Mouse (Mus musculus): Measurements from ENCODE around the gene Nutf2-ps1.
"Not testable (repeated sequence)": the region's sequence is repeated elsewhere in the genome, so short reads cannot be mapped to it uniquely, and the experiment has no call there.

Nutf2-ps1 gene

DNA sequence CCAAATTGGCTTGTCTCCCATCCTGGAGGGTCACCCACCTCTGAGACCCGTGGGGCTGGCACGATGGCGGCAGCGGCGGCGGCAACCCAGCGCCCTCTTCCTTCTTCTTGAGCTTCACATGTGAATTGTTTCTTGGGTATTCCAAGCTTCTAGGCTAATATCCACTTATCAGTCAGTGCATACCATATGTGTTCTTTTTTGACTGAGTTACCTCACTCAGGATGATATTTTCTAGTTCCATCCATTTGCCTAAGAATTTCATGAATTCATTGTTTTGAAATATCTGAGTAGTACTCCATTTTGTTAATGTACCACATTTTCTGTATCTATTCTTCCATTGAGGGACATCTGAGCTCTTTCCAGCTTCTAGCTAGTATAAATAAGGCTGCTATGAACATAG lies at the start of gene Nutf2-ps1:
Nutf2-ps1 (minus strand) TSS at position 101 of the 400 bp plus-strand sequence.
- DNase-seq (ENCODE audit: low spot score in 2 of 2): not testable (repeated sequence)

DNA sequence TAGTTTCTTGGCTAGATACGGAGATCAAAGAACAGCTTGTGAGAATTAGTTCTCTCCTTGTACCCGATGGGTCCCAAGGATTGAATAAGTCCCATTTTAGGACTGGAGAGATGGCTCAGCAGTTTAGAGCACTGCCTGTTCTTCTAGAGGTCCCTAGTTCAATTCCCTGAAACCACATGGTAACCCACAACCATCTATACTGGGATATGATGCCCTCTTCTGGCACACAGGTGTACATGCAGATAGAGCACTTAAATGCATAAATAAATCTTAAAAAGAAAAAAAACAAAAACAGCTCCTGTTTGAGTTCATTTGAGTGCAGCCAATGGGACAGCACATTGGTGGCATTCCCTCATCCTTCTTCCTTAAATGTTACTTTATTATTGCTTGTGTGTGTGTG lies 49.2 kb upstream of the Nutf2-ps1 start:
- no peak for DNase-seq (ENCODE audit: low spot score in 2 of 2)

DNA sequence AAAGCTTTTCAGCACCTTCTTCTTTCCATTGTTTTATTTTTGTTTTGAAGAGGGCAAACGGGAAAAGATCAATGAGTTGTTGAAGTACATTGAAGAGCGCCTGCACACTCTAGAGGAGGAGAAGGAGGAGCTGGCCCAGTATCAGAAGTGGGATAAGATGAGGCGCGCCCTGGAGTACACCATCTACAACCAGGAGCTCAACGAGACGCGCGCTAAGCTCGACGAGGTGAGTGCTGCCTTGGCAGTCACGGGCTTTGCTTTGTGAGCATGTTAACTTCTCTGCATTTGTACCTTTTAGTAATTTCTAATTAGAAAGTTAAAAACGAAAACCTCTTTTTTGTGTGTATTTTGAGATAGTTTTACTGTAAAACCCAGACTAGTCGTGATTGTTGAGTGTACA lies 32.8 kb upstream of the Nutf2-ps1 start:
- no peak for DNase-seq (ENCODE audit: low spot score in 2 of 2)

DNA sequence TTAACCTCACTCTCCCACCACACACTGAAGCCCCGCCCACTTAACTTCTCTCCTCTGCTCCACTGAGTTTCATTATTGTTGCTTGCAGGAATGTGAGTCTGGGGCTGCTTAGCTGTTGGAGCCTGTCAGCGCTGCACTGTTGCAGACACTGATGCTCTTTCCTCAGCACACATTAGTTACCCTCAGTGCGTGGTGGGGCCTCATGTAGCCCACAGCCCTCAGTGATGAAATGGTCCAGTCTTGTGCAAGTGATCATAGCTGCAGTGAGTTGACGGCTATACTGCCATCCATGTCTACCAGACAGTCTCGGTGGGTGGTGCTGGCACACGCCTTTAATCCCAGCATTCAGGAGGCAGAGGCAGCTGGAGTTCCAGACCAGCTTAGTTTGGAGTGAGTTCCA lies 20.1 kb upstream of the Nutf2-ps1 start:
- no peak for DNase-seq (ENCODE audit: low spot score in 2 of 2)

DNA sequence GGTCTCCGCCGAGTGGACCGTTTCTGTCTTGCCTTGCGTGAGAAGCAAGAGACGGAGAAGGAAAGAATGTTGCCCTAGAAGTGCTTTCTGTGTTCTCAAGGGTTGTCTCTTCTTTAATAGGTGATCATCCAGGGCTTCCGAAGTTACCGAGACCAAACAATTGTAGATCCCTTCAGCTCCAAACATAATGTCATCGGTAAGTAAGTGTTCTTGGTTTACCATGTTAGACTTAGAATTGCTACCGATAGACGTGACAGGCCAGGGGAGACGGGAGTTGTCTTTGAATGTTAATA lies 12.4 kb upstream of the Nutf2-ps1 start:
- DNase-seq (ENCODE audit: low spot score in 2 of 2): no peak

DNA sequence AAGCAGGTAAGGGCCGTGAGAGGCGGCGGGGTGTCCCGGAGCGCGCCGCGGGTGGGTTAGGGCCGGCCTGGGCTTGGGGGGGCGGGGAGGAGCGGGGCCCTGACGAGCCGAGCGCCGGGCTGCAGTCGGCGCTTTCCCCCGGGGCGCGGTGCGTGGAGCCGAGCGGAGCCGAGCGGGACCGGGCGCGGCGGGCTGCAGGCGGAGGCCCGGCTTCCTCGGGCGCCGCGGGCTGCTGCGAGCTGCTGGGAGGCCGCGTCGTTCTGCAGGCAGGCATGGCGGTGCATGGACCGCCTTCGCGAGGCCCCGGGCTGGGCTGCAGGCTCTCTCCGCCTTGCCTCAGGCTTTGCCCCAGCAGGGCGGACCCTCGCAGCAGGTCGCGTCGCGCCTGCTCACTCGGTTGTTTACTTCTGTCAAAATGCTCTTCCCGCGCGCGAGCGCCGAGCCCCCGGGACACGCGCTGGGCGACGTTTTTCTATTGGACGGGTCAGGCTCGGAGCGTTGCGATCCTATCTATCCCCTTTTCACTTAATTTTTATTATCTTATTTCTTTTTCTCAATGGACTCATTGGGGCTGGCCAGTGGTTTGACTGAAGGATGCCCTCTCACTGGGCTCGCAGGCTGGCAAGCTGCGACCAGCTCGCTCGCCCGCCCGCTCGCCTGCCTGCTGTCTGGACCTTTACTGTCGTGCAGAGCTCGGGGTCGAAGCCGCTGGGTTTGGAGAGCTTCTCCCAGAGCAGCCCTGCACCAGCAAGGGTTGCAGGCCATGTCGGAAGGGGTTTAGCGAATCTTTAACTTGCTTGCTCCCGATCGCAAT lies 11.9 kb upstream of the Nutf2-ps1 start:
- peak; percentile 46 to 58 for DNase-seq (ENCODE audit: low spot score in 2 of 2)

DNA sequence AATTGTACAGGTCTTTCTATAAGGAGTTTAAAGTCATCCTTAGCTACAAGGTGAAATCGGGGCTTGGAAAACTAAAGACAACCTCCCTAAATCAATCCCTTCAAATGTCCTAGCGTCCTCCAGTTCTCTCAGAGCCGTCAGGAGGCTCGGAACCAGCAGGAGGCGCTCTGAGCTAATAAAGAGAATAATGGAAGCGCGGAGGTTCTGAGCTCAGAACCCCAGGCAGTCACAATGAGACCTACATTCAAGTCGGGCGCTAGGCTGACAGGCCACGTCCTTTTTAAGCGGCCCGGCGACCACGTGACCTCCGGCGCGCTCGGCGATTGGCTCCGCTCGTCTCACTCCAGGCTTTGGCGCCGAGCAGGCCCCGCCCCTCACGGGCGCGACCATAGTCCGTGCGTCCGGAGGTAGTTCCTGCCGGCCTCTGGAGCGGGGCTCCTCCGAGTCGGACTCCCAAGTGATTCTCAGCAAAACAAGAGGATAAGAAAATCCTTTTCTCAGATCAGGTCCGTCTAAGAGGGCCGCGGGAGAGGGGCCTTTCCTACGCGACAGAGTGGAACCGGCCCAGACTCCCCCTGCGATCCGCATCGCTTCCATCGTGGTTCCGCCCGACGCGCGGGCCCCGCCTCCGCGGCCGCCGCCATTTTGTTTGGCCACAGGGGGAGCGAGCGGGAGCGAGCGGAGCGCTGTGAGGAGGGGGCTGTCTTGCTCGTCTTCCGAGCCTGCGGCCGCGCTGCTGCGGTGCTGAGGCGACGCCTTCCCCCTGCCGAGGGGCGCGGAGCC lies 11.1 kb upstream of the Nutf2-ps1 start, which contains the start of gene Smc3:
Smc3 (plus strand) TSS at position 642 of the 783 bp plus-strand sequence.
- peak; percentile 98 to 99 for DNase-seq (ENCODE audit: low spot score in 2 of 2)

DNA sequence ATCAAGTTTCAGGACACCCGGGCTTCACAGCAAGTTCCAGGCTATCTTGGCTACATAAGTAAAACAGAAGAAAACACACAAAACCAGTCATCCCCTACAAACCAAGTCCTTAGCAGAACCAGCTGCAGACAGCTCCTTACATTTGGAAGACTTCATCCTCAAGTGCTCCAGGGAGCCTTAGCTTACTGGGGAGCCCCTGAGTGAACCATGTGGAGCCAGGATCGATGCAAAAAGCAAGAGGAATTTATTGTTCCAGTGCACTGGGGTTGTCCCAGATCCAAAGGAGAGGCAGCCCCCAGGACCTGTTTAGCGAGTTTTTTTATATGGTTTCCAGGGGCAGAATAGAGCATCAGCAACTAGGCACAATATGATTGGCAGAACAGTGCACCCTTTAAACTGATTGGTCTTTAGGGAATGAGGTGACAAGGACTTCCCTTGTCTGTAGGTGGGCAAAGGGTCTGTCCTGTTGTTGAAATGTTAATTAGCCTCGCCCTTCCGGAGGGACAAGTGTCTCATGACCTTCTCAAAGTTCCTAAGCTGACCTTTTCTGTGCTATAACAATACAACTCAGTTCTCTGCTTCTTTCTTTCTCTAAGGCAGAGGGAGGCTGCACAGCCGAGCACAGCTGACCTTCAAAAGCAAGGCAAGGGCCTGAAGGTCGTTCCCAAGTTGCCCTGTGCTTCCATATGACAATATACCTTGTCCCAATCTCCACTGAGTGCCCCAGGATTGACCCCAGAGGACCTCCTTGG lies 8.0 kb upstream of the Nutf2-ps1 start:
- no peak for DNase-seq (ENCODE audit: low spot score in 2 of 2)

DNA sequence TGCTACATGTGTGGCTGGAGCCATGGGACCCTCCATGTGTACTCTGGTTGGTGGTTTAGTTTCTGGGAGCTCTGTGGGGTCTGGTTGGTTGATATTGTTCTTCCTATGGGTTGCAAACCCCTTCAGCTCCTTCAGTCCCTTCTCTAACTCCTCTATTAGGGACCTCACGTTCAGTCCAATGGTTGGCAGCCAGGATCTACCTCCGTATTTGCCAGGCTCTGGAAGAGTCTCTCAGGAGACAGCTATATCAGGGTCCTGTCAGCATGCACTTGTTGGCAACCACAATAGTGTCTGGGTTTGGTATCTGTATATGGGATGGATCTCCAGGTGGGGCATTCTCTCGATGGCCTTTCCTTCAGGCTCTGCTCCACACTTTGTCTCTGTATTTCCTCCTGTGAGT lies 1.2 kb downstream of the Nutf2-ps1 start:
- DNase-seq (ENCODE audit: low spot score in 2 of 2): not testable (repeated sequence)

DNA sequence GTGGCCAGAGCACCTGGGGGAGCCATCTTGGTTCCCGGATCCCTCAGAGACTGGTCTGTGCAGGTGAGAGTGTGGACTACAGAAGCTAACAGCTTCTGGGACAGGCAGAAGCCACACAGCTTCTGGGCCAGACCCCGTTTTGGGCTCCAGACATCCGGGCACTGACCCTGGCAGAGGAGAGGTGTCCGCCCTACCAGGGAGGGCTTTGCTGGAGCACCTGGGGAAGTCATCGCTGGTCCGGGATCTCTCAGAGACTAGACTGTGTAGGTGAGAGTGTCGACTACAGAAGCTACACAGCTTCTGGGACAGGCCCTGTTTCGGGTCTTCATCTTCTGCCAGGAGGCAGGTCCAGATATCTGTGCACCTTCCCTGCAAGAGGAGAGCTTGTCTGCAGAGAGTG lies 8.6 kb downstream of the Nutf2-ps1 start:
- DNase-seq (ENCODE audit: low spot score in 2 of 2): not testable (repeated sequence)

DNA sequence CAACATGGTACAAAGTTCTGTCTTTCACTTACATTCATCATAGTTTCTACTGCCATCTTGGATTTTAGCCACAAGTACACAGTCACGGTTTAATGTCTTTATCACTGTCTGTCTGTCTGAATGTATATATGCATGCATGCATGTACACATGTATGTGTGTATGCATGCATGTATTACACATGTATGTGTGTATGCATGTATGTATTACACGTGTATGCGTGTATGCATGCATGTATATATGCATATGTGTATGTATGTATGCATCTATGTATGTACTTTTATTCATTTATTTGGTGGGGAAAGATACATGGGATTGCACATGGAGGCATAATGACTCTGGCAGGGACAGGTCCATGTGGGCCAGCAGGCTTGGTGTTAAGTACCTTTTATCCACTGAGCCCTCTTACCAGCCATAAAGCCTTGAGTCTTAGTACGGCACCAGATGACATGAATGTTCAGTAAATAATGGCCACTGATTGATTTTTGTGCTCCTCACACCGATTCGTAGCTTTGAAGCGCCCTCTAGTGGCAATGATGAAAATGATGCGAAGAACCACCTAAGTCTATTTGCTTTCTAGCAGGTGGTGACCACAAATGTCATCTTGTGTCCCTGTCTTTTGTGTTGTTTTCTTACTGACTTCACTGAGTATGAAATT lies 10.1 kb downstream of the Nutf2-ps1 start:
- peak; percentile 50 to 69 for DNase-seq (ENCODE audit: low spot score in 2 of 2)

DNA sequence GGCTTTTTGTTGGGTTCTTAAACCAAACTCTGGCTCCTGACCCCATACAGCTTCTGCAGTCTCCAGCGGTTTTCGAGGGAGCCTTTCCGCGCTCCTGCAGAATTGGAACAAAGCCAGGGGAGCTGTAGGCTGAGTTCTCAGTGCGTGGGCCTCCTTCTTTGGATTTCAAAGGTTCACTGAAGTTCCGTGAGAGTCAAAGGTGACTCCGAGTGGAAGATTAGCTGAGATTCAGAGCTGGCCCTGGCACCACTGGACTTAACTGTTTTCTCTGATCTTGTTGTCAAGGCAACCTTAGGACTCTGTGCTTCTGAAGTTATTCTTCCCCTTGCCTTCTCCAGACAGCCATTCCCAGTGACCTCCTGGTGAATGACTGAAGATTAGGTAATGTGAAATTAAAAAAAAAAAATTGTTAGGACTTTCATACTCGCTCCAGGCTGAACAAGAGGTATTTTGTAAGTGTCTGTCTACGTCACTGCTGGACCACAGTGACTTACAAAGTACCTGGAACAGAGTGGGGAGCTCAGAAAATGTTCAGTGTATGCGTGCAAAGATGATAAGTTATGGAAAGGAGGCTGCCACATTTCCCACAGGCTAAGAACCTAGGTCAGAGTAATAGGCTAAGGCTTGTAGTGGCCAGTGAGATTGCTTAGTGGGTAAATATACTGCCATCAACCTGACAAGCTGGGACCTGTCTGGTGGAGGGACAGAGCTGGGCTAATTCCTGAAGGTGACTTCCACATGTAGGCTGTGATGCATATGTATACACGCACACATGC lies 11.7 kb downstream of the Nutf2-ps1 start:
- DNase-seq (ENCODE audit: low spot score in 2 of 2): no peak

DNA sequence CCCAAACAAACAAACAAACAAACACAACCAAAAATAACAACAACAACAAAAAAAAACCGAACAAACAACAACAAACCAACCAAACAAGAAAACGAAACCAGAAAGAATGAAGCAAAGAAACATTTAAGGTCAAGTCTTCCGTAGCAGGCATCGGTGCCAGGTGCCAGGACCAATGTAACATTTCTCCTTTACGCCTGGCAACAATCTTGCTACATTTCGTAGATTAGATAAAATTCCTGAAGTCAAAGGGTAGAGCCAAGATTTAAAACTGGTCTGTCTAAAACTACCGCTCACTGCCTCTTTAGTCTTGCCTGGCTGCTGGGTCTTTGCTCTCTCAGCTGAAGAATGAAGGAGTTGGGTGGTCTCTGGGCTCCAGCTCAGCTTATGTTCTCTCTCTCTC lies 12.8 kb downstream of the Nutf2-ps1 start:
- no peak for DNase-seq (ENCODE audit: low spot score in 2 of 2)

DNA sequence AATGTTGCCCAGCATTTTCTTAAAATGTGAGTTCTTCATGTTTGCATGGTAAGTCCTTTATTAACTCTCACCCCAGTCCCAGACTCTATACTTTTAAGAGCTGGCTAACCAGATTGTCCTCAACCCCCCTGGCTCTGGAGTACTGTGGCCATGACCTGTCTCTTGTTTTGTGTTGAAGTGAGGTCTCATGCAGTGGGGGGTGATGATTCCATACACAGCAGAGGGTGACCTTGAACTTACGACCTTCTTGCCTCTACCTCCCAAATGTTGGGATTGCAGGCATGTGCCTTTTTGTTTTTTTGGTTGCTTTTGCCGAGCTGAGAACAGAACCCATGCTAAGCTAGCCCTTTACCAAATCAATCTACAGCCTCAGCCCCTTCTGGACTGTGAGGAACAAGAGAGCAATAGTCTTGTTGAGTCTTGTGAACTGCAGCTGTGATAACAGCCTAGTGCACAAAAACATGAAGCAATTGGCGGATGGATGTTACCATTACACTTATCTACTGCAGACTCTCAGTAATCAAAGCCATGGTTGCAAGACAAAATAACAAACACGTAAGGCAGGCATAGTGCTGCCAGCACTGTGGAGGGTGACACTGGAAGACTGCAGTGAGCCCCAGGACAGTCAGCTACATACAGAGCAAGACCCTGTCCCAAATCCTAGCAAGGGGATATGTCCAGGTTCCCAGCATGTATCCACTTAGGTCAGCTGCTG lies 13.4 kb downstream of the Nutf2-ps1 start:
- DNase-seq (ENCODE audit: low spot score in 2 of 2): no peak

DNA sequence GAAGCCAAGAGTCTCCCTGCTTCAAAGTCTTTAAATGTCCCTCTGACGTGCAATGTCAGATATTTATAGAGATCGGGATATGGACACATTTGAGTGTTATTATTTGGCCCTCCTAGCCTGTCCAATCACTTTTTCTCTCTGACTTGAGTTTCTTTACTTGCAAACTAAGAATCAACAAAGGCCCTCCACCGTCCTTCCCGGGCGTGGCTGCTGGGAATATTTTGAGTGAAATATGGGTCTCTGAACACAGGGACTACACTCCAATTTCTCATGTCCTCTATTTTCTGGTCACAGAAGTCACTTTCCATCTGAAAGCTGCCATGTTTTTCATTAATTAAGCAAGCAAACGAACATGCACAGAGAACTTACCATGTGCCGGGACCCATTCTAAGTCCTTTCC lies 14.3 kb downstream of the Nutf2-ps1 start:
- no peak for DNase-seq (ENCODE audit: low spot score in 2 of 2)

DNA sequence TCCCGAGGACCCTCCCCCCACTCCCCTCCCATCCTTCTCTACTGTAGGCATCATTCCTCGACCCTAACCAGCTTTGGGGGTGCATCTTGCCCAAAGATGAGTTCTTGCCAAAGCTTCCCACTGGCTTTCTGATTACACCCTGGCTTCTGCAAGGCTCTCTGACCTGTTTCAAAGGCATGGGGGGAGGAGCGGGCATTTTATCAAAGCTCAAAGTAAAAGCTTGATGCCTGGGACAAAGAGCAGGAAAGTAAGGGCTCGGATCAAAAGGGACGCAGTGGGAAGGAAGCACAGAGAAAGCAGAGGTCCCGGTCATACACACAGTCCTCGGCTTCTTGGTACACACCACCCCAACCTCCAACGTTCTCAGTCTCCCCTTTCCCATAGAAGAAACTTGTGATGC lies 14.7 kb downstream of the Nutf2-ps1 start:
- DNase-seq (ENCODE audit: low spot score in 2 of 2): no peak

DNA sequence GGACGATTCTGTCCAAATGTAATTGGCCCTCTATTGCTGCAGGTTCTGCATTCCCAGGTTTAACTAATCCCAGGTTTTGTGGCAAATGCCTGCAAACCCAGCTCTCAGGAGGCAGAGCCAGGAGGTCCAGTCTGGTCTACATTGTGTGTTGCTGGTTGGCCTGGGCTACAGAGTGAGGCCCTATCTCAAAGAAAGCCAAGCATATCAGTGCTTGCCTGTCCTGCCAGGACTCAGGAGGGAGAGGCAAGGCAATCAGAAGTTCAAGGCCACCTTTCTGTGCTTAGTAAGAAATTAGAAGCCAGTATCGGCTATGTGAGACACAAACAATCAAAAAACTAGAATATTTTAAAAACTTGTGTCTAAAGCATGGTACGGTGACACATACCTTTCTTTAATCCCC lies 15.7 kb downstream of the Nutf2-ps1 start:
- DNase-seq (ENCODE audit: low spot score in 2 of 2): no peak

DNA sequence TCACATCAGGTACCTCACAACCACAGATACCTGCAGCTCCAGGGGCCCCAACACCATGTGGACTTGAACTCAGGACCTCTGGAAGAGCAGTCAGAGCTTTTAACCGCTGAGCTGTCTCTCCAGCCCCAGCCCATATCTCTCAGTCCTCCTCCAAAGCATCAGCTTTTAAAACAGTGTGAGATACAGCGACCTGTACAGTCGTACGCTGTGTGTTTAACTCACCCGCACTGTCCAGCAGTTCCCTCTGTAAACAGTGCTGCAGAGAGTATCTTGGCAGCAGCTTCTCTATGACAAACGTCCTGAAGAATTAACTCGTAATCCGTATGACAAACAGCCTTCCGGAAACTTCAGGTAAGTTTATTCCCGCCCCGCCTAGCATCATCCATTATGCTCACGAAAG lies 16.3 kb downstream of the Nutf2-ps1 start:
- DNase-seq (ENCODE audit: low spot score in 2 of 2): no peak

DNA sequence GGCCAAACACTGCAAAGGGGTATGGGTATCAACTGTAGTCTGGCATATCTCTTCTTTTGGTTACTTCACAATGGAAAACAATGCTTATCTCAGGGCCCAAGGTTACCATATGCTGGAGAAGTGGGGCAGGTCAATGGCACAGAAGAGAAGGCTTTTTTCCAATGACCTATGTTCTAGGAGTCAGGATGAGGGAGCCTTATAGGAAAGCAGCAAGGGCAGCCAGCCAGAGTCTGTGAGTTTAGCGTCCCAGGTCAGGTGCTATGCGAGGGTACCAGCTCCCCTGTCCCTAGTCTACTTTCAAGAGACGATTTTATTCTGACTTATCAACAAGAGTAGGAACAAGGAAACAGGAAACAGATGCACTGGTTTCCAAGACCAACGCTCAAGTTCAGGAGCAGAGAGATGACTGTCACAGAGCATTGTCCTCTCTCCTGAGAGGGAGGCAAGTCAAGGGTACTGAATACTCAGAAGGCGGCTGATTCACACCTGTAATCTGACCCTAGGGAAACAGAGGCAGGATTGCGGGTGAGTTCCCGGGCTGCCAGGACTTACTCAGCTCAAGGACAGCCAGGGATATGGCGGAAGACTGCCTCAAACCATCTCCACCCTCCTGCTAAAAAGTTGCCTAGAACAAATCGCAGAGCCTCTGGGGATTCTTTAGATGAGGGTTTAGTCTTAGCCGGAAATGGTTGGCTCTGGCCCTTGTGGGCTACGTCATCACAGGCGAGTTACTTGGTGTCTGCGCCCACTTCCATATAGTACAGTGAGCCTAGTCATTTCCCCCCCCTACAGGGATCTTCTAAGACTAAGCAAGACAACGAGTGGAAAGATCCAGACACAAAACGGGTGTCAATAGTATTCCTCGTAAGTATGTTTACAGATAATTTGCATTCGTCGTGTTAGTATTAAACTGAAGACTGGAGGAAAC lies 17.1 kb downstream of the Nutf2-ps1 start:
- DNase-seq (ENCODE audit: low spot score in 2 of 2): no peak

Measured in frontal cortex, postnatal 36 days (tissue).